Mouse (Mus musculus) hindbrain, embryonic 14.5 days (tissue): ENCODE data around the gene Irak2. TPM values are rescaled to one million over a fixed set of nuclear protein-coding genes. Genes with fewer than 3 reads are reported as not detected.

ENCODE experiments used
- ATAC-seq: fragments of 200-750 bp; cut with Nextera tagmentation; 2 replicates; pipeline ENCODE4 v1.8.0; 2017; ENCODE audit warnings: moderate number of reproducible peaks, mild to moderate bottlenecking, moderate TSS enrichment, moderate library complexity; ENCODE audit not compliant: low FRiP score
- DNase-seq: peaks from one replicate; pipeline ENCODE4 v3.0.0-alpha.2; 2015; ENCODE audit warnings: low spot score
- H3K27ac ChIP-seq: fragments of 300-500 bp; sonication (generic); 2 replicates; pipeline ENCODE4 v1.5.1; 2014; ENCODE audit warnings: mild to moderate bottlenecking, moderate library complexity
- H3K27me3 ChIP-seq: fragments of 300-500 bp; sonication (generic); 2 replicates; pipeline ENCODE4 v1.6.1; 2014; ENCODE audit warnings: mild to moderate bottlenecking, low read length, mixed read lengths; ENCODE audit not compliant: control insufficient read depth, insufficient read depth
- H3K36me3 ChIP-seq: fragments of 300-500 bp; sonication (generic); replicated peaks from 2 replicates; pipeline ENCODE4 v1.6.1; 2014; ENCODE audit not compliant: control insufficient read depth, insufficient read depth
- H3K4me1 ChIP-seq: fragments of 300-500 bp; sonication (generic); replicated peaks from 2 replicates; pipeline ENCODE4 v1.6.1; 2014; ENCODE audit warnings: antibody characterized with exemption, low read length, mixed read lengths; ENCODE audit not compliant: control insufficient read depth, insufficient read depth
- H3K4me2 ChIP-seq: fragments of 300-500 bp; sonication (generic); replicated peaks from 2 replicates; pipeline ENCODE4 v1.6.1; 2014; ENCODE audit warnings: mild to moderate bottlenecking, moderate library complexity
- H3K4me3 ChIP-seq: fragments of 300-500 bp; sonication (generic); replicated peaks from 2 replicates; pipeline ENCODE4 v1.5.1; 2014; ENCODE audit warnings: mild to moderate bottlenecking, low read length
- H3K9ac ChIP-seq: fragments of 300-500 bp; sonication (generic); 2 replicates; pipeline ENCODE4 v1.6.1; 2014
- H3K9me3 ChIP-seq: fragments of 300-500 bp; sonication (generic); 2 replicates; pipeline ENCODE4 v1.6.1; 2016; ENCODE audit warnings: low read length; ENCODE audit not compliant: control insufficient read depth
- WGBS: fragments of 180-500 bp; shearing (Covaris S2); extraction: QIAGEN DNeasy Blood & Tissue Kit; methylation state at CpG from one replicate; pipeline ENCODE4 v1.1.7; 2014; 5-methylcytosine and 5-hydroxymethylcytosine counted together
- microRNA-seq: library from miRNA; unstranded; fragments of <30 nt; microRNA quantifications from one replicate; pipeline ENCODE4, GENCODE M21; 2016
- polyA plus RNA-seq: library from polyadenylated mRNA; unstranded; fragments of >200 nt; fragmentation: Nextera tagmentation; extraction: Ambion mirVana; gene quantifications from 2 replicates; pipeline ENCODE4 v1.2.1, GENCODE M21; 2014

Gene Irak2
- polyA plus RNA-seq, 1 experiment from 2014 or later, result 1.4 TPM

GRCm38 (mm10) chr6:113740236-113741217 is 102.3 kb downstream of the Irak2 start, which contains the start of gene Sec13:
Sec13 (minus strand) TSS chr6:113740743.
- Histone ChIP-seq H3K27ac (peak within 1 kb of the TSS; percentile 78), H3K9me3 (no peaks in the 10 kb centered on the region), H3K27me3 (no peaks in the 10 kb centered on the region), H3K9ac (peak within 1 kb of the TSS; percentile 86), H3K4me3 (peak within 1 kb of the TSS; percentile 87), H3K4me2 (peak within 1 kb of the TSS; percentile 96), H3K36me3 (peaks cover 28% of the 10 kb centered on the region), H3K4me1 (peaks cover 10% of the 10 kb centered on the region)
- 7% methylated on average over 41 of the region's 41 CpGs for WGBS
- DNase-seq (peak; percentile 94), ATAC-seq (peak; percentile 91)

GRCm38 (mm10) chr6:113741425-113741824 is 103.2 kb downstream of the Irak2 start:
- Histone ChIP-seq H3K4me3 (no peak overlapping the region), H3K4me2 (no peak overlapping the region), H3K9me3 (no peaks in the 10 kb centered on the region), H3K4me1 (peaks cover 10% of the 10 kb centered on the region), H3K27me3 (no peaks in the 10 kb centered on the region), H3K36me3 (peaks cover 24% of the 10 kb centered on the region), H3K9ac (no peak overlapping the region), H3K27ac (no peak overlapping the region)
- DNase-seq, result no peak
- 70% methylated on average over 2 of the region's 2 CpGs for WGBS
- ATAC-seq, result no peak

GRCm38 (mm10) chr6:113742321-113742720 is 104.1 kb downstream of the Irak2 start:
- no peak for DNase-seq
- no peak overlapping the region for H3K27ac ChIP-seq
- no peaks in the 10 kb centered on the region for H3K9me3 ChIP-seq
- H3K27me3 ChIP-seq, result no peaks in the 10 kb centered on the region
- H3K4me2 ChIP-seq, result no peak overlapping the region
- H3K4me1 ChIP-seq, result peaks cover 10% of the 10 kb centered on the region
- no peak overlapping the region for H3K4me3 ChIP-seq
- H3K9ac ChIP-seq, result no peak overlapping the region
- 83% methylated on average over 1 of the region's 1 CpGs for WGBS
- peaks cover 20% of the 10 kb centered on the region for H3K36me3 ChIP-seq
- ATAC-seq, result no peak

- peaks cover 20% of the 10 kb centered on the region for H3K36me3 ChIP-seq
- H3K4me2 ChIP-seq, result no peak overlapping the region
- H3K27me3 ChIP-seq, result no peaks in the 10 kb centered on the region
- no peak overlapping the region for H3K4me3 ChIP-seq
- WGBS, result 59% methylated on average over 1 of the region's 1 CpGs
- H3K9me3 ChIP-seq, result no peaks in the 10 kb centered on the region
- DNase-seq, result no peak
- no peak overlapping the region for H3K27ac ChIP-seq
- no peak overlapping the region for H3K9ac ChIP-seq
- no peak for ATAC-seq
- H3K4me1 ChIP-seq, result peaks cover 10% of the 10 kb centered on the region
Observed at GRCm38 (mm10) chr6:113743111-113743510, 104.8 kb downstream of the Irak2 start.

Small RNA genes lying within 50 kb of the gene (microRNA-seq; reads per million reads assigned to microRNA genes)
- not detected for gene Mir7042

Other genes starting within 250 kb of the Irak2 start
- gene Ttll3, start 249.2 kb upstream of the Irak2 start, polyA plus RNA-seq, result 7.0 and 8.1 TPM in 2 replicates
- gene Rpusd3, start 219.1 kb upstream of the Irak2 start, polyA plus RNA-seq, result 15.0 and 19.0 TPM in 2 replicates
- gene Cidec, start 202.7 kb upstream of the Irak2 start, polyA plus RNA-seq, result not detected in 2 replicates
- gene Jagn1, start 195.9 kb upstream of the Irak2 start, polyA plus RNA-seq, result 87.9 and 88.5 TPM in 2 replicates
- gene Il17re, start 180.0 kb upstream of the Irak2 start, polyA plus RNA-seq, result 0.27 and 0.31 TPM in 2 replicates
- 2.4 and 3.0 TPM in 2 replicates for gene Il17rc, start 167.0 kb upstream of the Irak2 start, polyA plus RNA-seq
- 61.5 and 69.9 TPM in 2 replicates for gene Creld1, start 155.2 kb upstream of the Irak2 start, polyA plus RNA-seq
- gene Prrt3, start 136.5 kb upstream of the Irak2 start, polyA plus RNA-seq, result 10.5 and 10.7 TPM in 2 replicates
- gene Emc3, start 106.8 kb upstream of the Irak2 start, polyA plus RNA-seq, result 107 and 119 TPM in 2 replicates
- 2.1 and 2.5 TPM in 2 replicates for gene Fancd2, start 106.8 kb upstream of the Irak2 start, polyA plus RNA-seq
- not detected in 2 replicates for gene Fancd2os, start 37.8 kb upstream of the Irak2 start, polyA plus RNA-seq
- gene Brk1, start 33.7 kb upstream of the Irak2 start, polyA plus RNA-seq, result 261 and 267 TPM in 2 replicates
- gene Vhl, start 14.5 kb upstream of the Irak2 start, polyA plus RNA-seq, result 86.5 and 96.9 TPM in 2 replicates
- gene Tatdn2, start 58.6 kb downstream of the Irak2 start, polyA plus RNA-seq, result 2.2 and 2.4 TPM in 2 replicates
- gene Ghrl, start 81.4 kb downstream of the Irak2 start, polyA plus RNA-seq, result 1.1 and 1.2 TPM in 2 replicates
- 196 TPM in 2 replicates for gene Sec13, start 102.3 kb downstream of the Irak2 start, polyA plus RNA-seq